Mouse (Mus musculus) forebrain, embryonic 14.5 days (tissue): ENCODE measurements at regions not wholly inside any gene's neighbourhood (a gene's known extent, or its start where the extent isn't known, plus 50 kb on each side); places are given as distances from the start of the nearest gene placed in this dataset.
A peak's percentile ranks its signal among the peaks of the same experiment; 100 is the strongest.

ENCODE experiments used
- ATAC-seq: fragments of 200-750 bp; cut with Nextera tagmentation; 2 replicates; pipeline ENCODE4 v1.8.0; 2017; ENCODE audit warnings: mild to moderate bottlenecking, moderate library complexity
- DNase-seq: peaks from one replicate; pipeline ENCODE4 v3.0.0-alpha.2; 2015; ENCODE audit warnings: low spot score
- H3K27ac ChIP-seq: fragments of 300-500 bp; sonication (generic); 2 replicates; pipeline ENCODE4 v1.5.1; 2014; ENCODE audit warnings: low read depth, mild to moderate bottlenecking, control low read depth, low read length, moderate library complexity
- H3K27me3 ChIP-seq: fragments of 300-500 bp; sonication (generic); replicated peaks from 2 replicates; pipeline ENCODE4 v1.6.1; 2014; ENCODE audit warnings: low read length, control low read depth, mixed read lengths; ENCODE audit not compliant: control insufficient read depth, insufficient read depth
- H3K36me3 ChIP-seq: fragments of 300-500 bp; sonication (generic); 2 replicates; pipeline ENCODE4 v1.6.1; 2014; ENCODE audit warnings: low read length, control low read depth; ENCODE audit not compliant: control insufficient read depth, insufficient read depth
- H3K4me1 ChIP-seq: fragments of 300-500 bp; sonication (generic); 2 replicates; pipeline ENCODE4 v1.6.1; 2014; ENCODE audit warnings: antibody characterized with exemption, low read length, control low read depth; ENCODE audit not compliant: control insufficient read depth, insufficient read depth
- H3K4me2 ChIP-seq: fragments of 300-500 bp; sonication (generic); 2 replicates; pipeline ENCODE4 v1.6.1; 2014; ENCODE audit warnings: mild to moderate bottlenecking, control low read depth, low read length
- H3K4me3 ChIP-seq: fragments of 300-500 bp; sonication (generic); 2 replicates; pipeline ENCODE4 v1.5.1; 2014; ENCODE audit warnings: low read depth, low read length, control low read depth
- H3K9ac ChIP-seq: fragments of 300-500 bp; sonication (generic); 2 replicates; pipeline ENCODE4 v1.6.1; 2014; ENCODE audit warnings: mild to moderate bottlenecking, low read length, control low read depth, moderate library complexity
- H3K9me3 ChIP-seq: fragments of 300-500 bp; sonication (generic); replicated peaks from 2 replicates; pipeline ENCODE4 v1.6.1; 2016; ENCODE audit warnings: low read length, control low read depth, mixed read lengths; ENCODE audit not compliant: control insufficient read depth
- WGBS: fragments of 180-500 bp; shearing (Covaris S2); extraction: QIAGEN DNeasy Blood & Tissue Kit; methylation state at CpG from one replicate; pipeline ENCODE4 v1.1.7; 2014; 5-methylcytosine and 5-hydroxymethylcytosine counted together

DNA sequence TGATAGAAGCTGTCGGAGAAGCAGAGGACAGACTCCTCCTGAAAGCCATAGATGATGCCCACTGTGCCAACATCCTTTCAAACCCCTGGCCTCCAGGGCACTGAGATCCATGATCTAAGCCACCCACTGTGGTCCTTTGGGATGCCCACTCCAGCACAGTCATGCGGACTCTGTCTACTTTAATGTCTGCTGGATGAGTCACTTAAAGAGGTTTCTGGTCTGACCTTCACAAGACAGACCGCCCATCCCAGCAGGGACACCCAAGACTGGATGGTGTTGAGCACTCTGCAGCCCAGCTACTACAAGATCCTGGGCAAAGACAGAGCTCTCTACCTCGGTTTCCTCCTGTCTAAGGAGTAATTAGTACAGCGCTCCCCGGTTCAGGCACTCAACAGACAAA is 214.1 kb upstream of the Zmiz1 start:
- Histone ChIP-seq H3K9me3 (no peaks in the 10 kb centered on the region), H3K9ac (no peak overlapping the region), H3K4me2 (no peak overlapping the region), H3K4me1 (no peaks in the 10 kb centered on the region), H3K27ac (no peak overlapping the region), H3K36me3 (no peaks in the 10 kb centered on the region), H3K4me3 (no peak overlapping the region), H3K27me3 (no peaks in the 10 kb centered on the region)
- DNase-seq, result no peak
- whole genome bisulfite sequencing, result 89% methylated on average over 6 of the region's 6 CpGs
- ATAC-seq, result no peak

DNA sequence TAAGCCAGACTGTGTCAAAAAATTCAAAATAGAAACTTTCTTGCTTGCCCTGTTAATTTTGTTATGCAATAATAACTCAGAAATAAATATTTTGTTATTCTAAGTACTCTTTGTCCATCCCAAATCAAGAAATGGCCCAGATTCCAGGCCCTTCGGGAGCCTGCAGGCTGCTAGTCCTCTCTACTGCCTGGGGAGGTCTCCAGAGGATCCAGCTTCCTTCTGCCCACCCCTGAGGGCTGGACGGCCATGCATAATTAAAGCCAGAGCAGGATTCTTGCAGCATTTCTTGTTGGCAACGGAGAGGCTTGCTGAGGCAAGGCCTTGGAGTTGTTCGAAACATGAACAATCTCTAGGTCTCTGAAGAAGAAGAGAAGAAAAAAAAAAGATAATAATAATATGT is 213.3 kb upstream of the Zmiz1 start:
- Histone ChIP-seq H3K36me3 (no peaks in the 10 kb centered on the region), H3K4me2 (no peak overlapping the region), H3K4me3 (no peak overlapping the region), H3K27ac (no peak overlapping the region), H3K9ac (no peak overlapping the region), H3K9me3 (no peaks in the 10 kb centered on the region), H3K27me3 (no peaks in the 10 kb centered on the region), H3K4me1 (no peaks in the 10 kb centered on the region)
- no peak for ATAC-seq
- DNase-seq, result no peak
- WGBS, result 79% methylated on average over 4 of the region's 4 CpGs

DNA sequence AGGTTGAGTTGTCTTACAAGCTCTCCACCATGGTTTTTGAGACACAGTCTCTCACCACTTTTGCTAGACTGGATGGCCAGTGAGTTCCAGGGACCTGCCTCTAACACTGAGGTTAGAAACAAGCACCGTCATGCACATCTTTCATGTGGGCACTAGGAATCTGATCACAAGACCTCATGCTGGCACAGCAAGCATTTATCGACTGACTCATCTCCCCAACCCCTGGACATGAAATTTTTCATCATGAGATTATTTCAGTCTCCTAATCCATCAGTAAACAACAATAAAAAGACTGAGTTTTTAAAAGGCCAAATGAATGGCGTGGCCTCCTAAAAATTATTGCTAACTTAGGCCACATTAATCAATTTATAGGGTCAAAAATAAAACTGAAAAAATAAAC is 210.0 kb upstream of the Zmiz1 start:
- Histone ChIP-seq H3K4me3 (no peak overlapping the region), H3K9ac (no peak overlapping the region), H3K4me1 (no peaks in the 10 kb centered on the region), H3K36me3 (no peaks in the 10 kb centered on the region), H3K27me3 (no peaks in the 10 kb centered on the region), H3K27ac (no peak overlapping the region), H3K9me3 (no peaks in the 10 kb centered on the region), H3K4me2 (no peak overlapping the region)
- WGBS, result 90% methylated on average over 3 of the region's 3 CpGs
- ATAC-seq, result no peak
- DNase-seq, result no peak

DNA sequence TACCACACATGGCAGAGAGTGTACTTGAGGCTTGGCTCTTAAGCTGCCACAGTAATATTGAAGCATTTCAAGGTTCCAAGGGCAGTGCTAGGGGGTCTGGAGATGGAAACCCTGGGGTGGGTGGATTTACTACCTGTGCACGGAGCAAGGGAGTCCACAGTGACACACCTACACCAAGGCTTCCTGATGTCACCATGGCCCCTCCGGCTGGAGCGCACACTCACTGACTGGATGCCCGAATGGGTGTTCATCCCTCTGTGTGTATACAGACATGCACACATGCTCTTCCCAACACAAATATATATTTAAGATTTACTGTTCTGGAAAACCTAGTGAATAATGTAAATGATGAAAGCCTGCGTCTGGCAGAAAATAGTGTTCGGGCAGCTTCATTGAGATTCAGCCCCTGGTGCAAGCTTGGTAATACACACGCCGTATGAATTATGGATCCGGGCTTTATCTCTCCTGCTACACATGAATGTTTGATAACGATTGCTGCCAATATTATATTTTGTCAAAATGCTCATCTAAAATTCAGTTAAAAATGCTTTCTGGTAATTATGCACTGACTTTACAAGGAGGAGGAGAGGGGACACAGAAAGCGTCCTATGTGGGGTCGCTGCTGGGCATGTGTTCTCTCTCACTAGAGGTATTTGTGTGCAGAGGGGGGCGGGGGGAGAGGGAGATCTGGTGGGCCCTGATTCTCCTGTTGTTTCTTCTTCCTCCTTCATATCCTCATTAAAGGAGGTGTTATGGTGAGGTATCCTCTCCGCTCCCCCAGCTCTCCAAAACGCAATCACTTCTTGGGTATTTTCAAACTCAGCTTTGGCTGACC is 205.8 kb upstream of the Zmiz1 start:
- no peaks in the 10 kb centered on the region for H3K27me3 ChIP-seq
- no peaks in the 10 kb centered on the region for H3K9me3 ChIP-seq
- H3K9ac ChIP-seq, result no peak overlapping the region
- 0 out of 2 replicates have a peak overlapping the region, but pooled peaks have one; percentile 21 for H3K27ac ChIP-seq
- no peaks in the 10 kb centered on the region for H3K36me3 ChIP-seq
- H3K4me2 ChIP-seq, result no peak overlapping the region
- ATAC-seq (no peak), DNase-seq (no peak)
- H3K4me1 ChIP-seq, result no peaks in the 10 kb centered on the region
- 87% methylated on average over 15 of the region's 15 CpGs for WGBS
- H3K4me3 ChIP-seq, result no peak overlapping the region

DNA sequence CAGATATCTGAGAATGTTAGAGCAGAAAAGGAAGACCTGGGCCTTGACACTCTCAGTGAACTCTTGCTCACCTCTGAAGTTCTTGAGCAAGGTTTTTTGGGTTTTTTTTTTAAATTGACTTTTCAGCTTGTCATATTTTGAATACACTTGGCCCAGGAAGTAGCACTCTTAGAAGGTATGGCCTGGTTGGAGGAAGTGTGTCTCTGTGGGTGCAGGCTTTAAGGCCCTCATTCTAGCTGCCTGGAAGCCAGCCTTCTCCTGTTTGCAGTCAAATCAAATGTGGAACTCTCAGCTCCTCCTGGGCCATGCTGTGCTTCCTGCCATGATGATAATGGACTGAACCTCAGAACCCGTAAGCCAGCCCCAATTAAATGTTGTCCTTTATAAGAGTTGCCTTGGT is 195.9 kb upstream of the Zmiz1 start:
- Histone ChIP-seq H3K4me2 (no peak overlapping the region), H3K27ac (no peak overlapping the region), H3K4me3 (no peak overlapping the region), H3K9ac (no peak overlapping the region), H3K4me1 (0 out of 2 replicates have a peak, but pooled peaks cover 6% of the 10 kb centered on the region), H3K9me3 (no peaks in the 10 kb centered on the region), H3K36me3 (no peaks in the 10 kb centered on the region), H3K27me3 (no peaks in the 10 kb centered on the region)
- 95% methylated on average over 1 of the region's 1 CpGs for WGBS
- ATAC-seq (no peak), DNase-seq (no peak)

DNA sequence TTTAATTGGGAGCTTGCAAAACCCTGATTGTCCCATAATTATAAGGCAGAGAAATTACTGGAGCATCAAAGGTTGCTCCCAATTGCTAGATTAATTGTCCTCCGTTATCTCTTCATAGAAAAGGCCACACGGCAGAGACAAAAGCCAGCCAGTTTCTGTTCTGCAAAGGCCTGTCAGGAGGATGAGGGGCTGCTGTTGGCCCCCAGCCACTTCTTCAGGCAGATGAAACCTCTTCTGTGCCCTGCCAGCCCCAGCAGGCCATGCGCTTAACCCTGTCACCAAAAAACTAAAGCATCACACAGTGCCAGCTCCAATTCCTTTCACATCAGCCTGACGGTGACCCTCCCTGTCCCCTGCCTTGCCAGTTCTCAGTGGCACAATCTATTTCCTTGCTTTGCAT is 192.1 kb upstream of the Zmiz1 start:
- H3K36me3 ChIP-seq, result no peaks in the 10 kb centered on the region
- peaks cover 14% of the 10 kb centered on the region; the same call in 1 of the 2 replicates for H3K4me1 ChIP-seq
- H3K4me3 ChIP-seq, result no peak overlapping the region
- no peak overlapping the region for H3K27ac ChIP-seq
- 28% methylated on average over 4 of the region's 4 CpGs for WGBS
- DNase-seq (peak; percentile 38), ATAC-seq (no peak)
- H3K27me3 ChIP-seq, result no peaks in the 10 kb centered on the region
- no peaks in the 10 kb centered on the region for H3K9me3 ChIP-seq
- H3K9ac ChIP-seq, result peak overlapping the region; percentile 1; the same call in 1 of the 2 replicates
- no peak overlapping the region for H3K4me2 ChIP-seq

DNA sequence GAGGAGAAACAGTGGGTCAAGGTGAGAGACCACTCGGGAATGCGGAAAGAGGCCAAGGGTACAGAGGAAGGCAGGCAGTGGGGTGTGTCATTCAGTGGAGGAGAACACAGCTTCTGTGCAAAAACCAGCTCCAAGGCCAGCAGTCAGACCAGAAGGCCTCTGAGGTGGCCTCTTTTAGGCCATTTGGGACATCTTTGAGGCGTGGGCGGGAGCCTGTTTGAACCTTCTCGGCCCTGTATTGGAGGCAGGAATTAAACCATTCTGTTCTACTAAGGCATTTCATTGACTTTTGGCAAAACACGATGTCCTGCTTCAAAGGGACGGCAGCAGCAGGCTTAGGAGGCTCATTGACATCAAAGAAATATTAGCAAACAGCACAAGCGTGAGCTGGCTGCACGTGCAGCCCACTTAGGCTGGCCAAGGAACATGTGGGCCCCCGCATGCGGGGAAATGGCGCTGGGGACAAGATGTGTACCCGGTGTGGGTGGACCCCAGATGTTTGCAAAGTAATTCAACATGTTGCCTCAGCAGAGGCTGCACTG is 190.8 kb upstream of the Zmiz1 start:
- Histone ChIP-seq H3K27me3 (no peaks in the 10 kb centered on the region), H3K27ac (no peak overlapping the region), H3K4me2 (no peak overlapping the region), H3K4me1 (peaks cover 14% of the 10 kb centered on the region; the same call in 1 of the 2 replicates), H3K9ac (no peak overlapping the region), H3K4me3 (no peak overlapping the region), H3K9me3 (no peaks in the 10 kb centered on the region), H3K36me3 (no peaks in the 10 kb centered on the region)
- DNase-seq (no peak), ATAC-seq (no peak)
- WGBS, result 77% methylated on average over 13 of the region's 13 CpGs

DNA sequence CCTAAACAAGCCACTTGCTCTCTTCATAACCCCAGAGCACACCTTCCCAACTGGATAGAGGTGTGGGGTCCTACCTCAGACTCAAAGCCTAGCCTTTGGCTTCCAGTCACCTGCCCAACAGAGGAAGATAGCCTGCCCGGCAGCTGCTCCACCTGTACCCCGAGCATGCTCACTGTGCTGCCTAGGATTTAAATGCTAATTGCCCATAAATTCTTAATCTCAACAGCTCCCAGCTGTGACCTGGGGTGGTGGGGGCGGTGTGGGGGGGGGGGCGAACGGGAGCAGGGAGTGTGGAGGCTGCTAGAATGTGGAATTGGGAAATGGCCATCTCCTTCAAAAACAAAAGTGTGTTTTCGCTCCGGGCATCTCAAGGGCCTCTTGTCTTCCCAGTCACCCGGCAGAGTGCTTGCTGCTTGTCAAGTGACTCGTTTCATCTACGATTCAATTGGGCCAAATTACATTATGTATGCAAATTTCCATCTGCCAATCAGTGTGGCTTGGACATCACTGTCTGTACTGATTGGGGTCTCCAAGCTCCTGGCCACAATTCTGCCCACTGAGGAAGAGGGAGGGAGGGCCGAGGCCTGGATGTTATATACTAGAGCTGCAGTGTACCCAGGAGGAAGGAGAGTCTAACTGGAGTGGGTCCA is 188.6 kb upstream of the Zmiz1 start:
- Histone ChIP-seq H3K4me2 (no peak overlapping the region), H3K27me3 (no peaks in the 10 kb centered on the region), H3K4me3 (no peak overlapping the region), H3K4me1 (peaks cover 14% of the 10 kb centered on the region; the same call in 1 of the 2 replicates), H3K9me3 (no peaks in the 10 kb centered on the region), H3K36me3 (no peaks in the 10 kb centered on the region), H3K27ac (no peak overlapping the region), H3K9ac (no peak overlapping the region)
- 10% methylated on average over 11 of the region's 11 CpGs for WGBS
- DNase-seq (peak; percentile 82), ATAC-seq (peak; percentile 78)
